Mouse (Mus musculus): Measurements from ENCODE around the gene Ankrd17. TPM values are rescaled to one million over a fixed set of nuclear protein-coding genes. Genes with fewer than 3 reads are reported as not detected.

Gene Ankrd17
- total and polyA plus RNA-seq, 3 experiments, result 34.6 to 67.3 (median 35.0) TPM

DNA sequence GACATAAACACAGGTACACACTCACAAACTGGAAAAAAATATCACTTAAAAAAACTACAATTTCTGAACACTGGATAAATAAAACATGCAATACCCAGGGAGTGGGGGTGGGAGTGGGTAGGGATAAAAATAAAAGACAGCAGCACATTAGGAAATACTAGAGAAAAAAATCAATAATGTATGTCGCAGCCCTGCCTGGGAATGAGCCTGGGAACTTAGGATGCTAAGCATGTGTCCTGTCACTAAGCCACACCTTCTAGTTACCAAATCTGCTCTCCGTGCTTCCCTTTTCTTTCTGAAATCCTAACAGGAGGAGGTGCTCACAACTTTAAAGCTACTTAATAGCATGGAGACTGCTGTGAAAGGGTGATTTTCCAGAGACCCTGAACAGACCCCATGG, 136.6 kb downstream of the Ankrd17 start:
- Histone ChIP-seq H3K27ac (ENCODE audit: control insufficient read depth, low read depth, low read length) (no peak overlapping the region), H3K36me3 (ENCODE audit: control insufficient read depth in 1 of 2, insufficient read depth in 2 of 2, low read length in 2 of 2) (peaks cover 5 to 32% of the 10 kb centered on the region in 2 experiments), H3K79me2 (ENCODE audit: control insufficient read depth, insufficient read depth, low read length, poor library complexity) (no peaks in the 10 kb centered on the region), H3K9ac (ENCODE audit: control insufficient read depth, low read depth, low read length, poor library complexity, severe bottlenecking) (no peak overlapping the region), H3K4me1 (ENCODE audit: control insufficient read depth in 1 of 2, insufficient read depth in 2 of 2, low read length in 2 of 2) (peaks cover 0 to under 1% of the 10 kb centered on the region in 2 experiments; a peak in 2 of 4 replicates), H3K27me3 (ENCODE audit: control insufficient read depth in 1 of 2, insufficient read depth in 2 of 2, low read length in 2 of 2) (no peaks in the 10 kb centered on the region), H3K4me3 (ENCODE audit: control insufficient read depth in 1 of 2, insufficient read depth in 1 of 2, low read depth in 2 of 2, low read length in 2 of 2) (no peak overlapping the region), H3K9me3 (replicated peaks; ENCODE audit: insufficient read depth, low read length) (no peaks in the 10 kb centered on the region)
- DNase-seq (ENCODE audit: low read depth, low spot score), result no peak
- TF ChIP-seq EP300 (IDR thresholded peaks at IDR 0.05; ENCODE audit: low read depth in 1 of 2, low read length in 2 of 2) (no peak), ZMIZ1 (IDR thresholded peaks at IDR 0.05; ENCODE audit: low read depth, low read length) (no peak), TCF12 (IDR thresholded peaks at IDR 0.05; ENCODE audit: low read depth, low read length) (no peak), ELF1 (IDR thresholded peaks at IDR 0.05; ENCODE audit: low read depth, low read length) (no peak), GATA1 (IDR thresholded peaks at IDR 0.05; ENCODE audit: low read depth, low read length) (no peak), E2F4 (IDR thresholded peaks at IDR 0.05; ENCODE audit: borderline replicate concordance, low read depth, low read length) (no peak), HCFC1 (IDR thresholded peaks at IDR 0.05; ENCODE audit: low read depth, low read length) (no peak), ZKSCAN1 (IDR thresholded peaks at IDR 0.05; ENCODE audit: low read depth, low read length) (no peak), SIN3A (IDR thresholded peaks at IDR 0.05; ENCODE audit: low read length) (no peak), SMC3 (IDR thresholded peaks at IDR 0.05; ENCODE audit: low read depth, low read length) (no peak), MAFK (IDR thresholded peaks at IDR 0.05; ENCODE audit: borderline replicate concordance, low read depth, low read length) (no peak), GABPA (IDR thresholded peaks at IDR 0.05; ENCODE audit: low read depth, low read length) (no peak), TAL1 (IDR thresholded peaks at IDR 0.05; ENCODE audit: low read length) (no peak), CTCF (IDR thresholded peaks at IDR 0.05 in 2 of 3, conservative IDR thresholded peaks at IDR 0.05 in 1 of 3; ENCODE audit: control insufficient read depth in 1 of 3, insufficient read depth in 1 of 3, low read depth in 2 of 3, low read length in 3 of 3, poor library complexity in 1 of 3, severe bottlenecking in 1 of 3) (no peak), ETS1 (IDR thresholded peaks at IDR 0.05; ENCODE audit: low read depth, low read length) (no peak), ZC3H11A (IDR thresholded peaks at IDR 0.05; ENCODE audit: low read depth, low read length) (no peak), NRF1 (IDR thresholded peaks at IDR 0.05; ENCODE audit: insufficient read depth, low read depth, low read length, poor library complexity, severe bottlenecking) (no peak), KAT2A (conservative IDR thresholded peaks at IDR 0.05; ENCODE audit: low read depth, low read length) (no peak), USF1 (IDR thresholded peaks at IDR 0.05; ENCODE audit: low read depth, low read length) (no peak)

DNA sequence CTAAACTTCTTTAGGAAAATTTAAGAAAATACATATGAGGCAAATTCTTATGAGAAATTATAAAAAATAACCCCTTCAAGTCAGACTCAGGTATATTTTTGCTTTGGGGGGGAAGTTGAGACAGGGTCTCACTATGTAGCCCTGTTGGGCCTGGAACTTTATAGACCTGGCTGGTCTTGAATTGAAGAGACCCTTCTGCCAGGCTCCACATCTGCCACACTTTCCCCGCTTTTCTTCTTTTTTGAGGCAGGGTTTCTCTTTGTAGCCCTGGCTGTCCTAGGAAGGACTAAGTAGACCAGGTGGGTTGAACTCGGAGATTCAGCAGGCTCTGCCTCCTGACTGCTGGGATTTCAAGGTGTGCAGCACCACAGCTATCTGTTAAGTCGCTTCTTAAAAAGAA, 139.7 kb downstream of the Ankrd17 start:
- Histone ChIP-seq H3K27me3 (ENCODE audit: control insufficient read depth in 1 of 2, insufficient read depth in 2 of 2, low read length in 2 of 2) (no peaks in the 10 kb centered on the region), H3K36me3 (ENCODE audit: control insufficient read depth in 1 of 2, insufficient read depth in 2 of 2, low read length in 2 of 2) (peaks cover 11 to 15% of the 10 kb centered on the region in 2 experiments), H3K4me3 (ENCODE audit: control insufficient read depth in 1 of 2, insufficient read depth in 1 of 2, low read depth in 2 of 2, low read length in 2 of 2) (no peak overlapping the region), H3K4me1 (ENCODE audit: control insufficient read depth in 1 of 2, insufficient read depth in 2 of 2, low read length in 2 of 2) (peaks cover 0 to 5% of the 10 kb centered on the region in 2 experiments; a peak in 3 of 4 replicates), H3K79me2 (ENCODE audit: control insufficient read depth, insufficient read depth, low read length, poor library complexity) (peaks cover 15% of the 10 kb centered on the region), H3K27ac (ENCODE audit: control insufficient read depth, low read depth, low read length) (no peak overlapping the region), H3K9me3 (replicated peaks; ENCODE audit: insufficient read depth, low read length) (no peaks in the 10 kb centered on the region), H3K9ac (ENCODE audit: control insufficient read depth, low read depth, low read length, poor library complexity, severe bottlenecking) (no peak overlapping the region)
- DNase-seq (ENCODE audit: low read depth, low spot score), result no peak
- TF ChIP-seq HCFC1 (IDR thresholded peaks at IDR 0.05; ENCODE audit: low read depth, low read length), result no peak

Data from MEL (cell line).